Mouse (Mus musculus) spleen, postnatal 36 days (tissue): ENCODE data around the gene Bsph2.

Experiments
- DNase-seq, 2 experiments: peaks; one replicate each; pipeline ENCODE4 v3.0.0; 2022; ENCODE audit warnings: low spot score in 2 of 2, mixed read lengths in 1 of 2

Gene Bsph2

GRCm38 (mm10) chr7:13570967-13571366 lies at the start of gene Bsph2:
Bsph2 (minus strand) TSS chr7:13571067.
- DNase-seq, result no peak

GRCm38 (mm10) chr7:13511539-13511938 lies 59.3 kb downstream of the Bsph2 start:
- DNase-seq, result no peak
